Comparison of ENCODE assay signal across 20 mouse cellular contexts in the genomic region with DNA sequence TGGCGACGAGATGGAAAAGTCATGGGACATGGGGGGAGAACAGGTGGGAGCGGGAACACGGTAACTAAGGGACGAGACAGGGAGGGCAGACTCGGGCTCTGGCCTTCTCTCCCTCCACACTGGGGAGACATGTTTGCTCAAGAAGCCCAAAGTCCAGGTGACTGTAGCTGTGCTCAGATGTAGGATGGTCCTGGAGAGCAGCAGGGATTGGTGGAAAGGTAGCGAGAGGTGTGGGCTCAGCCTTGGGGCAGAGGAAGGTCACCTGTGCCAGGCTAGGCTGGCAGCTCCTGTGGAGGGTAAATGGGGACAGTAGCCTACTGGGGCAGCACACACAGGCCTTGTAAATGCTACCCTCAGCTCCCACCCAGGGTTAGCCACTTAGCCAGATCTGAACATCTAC. TPM values are rescaled to one million over a fixed set of nuclear protein-coding genes. Genes with fewer than 3 reads are reported as not detected.
DNase-seq lines count a peak whose midpoint lies in the region; ATAC-seq lines count a peak whose summit lies in the region.
"Had no signal": no experiment of that assay in that cellular context is flagged by ENCODE, and none has a peak within 500 bp of the region (broad histone marks: within the 10 kb centered on the region; RNA-seq: fewer than 3 reads in every experiment).

No protein-coding gene starts in this region.

- no peaks in the 10 kb centered on the region for H3K36me3 ChIP-seq in intestine, embryonic 15.5 days
- H3K36me3 ChIP-seq in intestine, embryonic 16.5 days (ENCODE audit: control insufficient read depth, insufficient read depth, low read length) = no peaks in the 10 kb centered on the region
- no peaks in the 10 kb centered on the region for H3K36me3 ChIP-seq in liver, embryonic 16.5 days (ENCODE audit: control insufficient read depth, insufficient read depth)

- H3K9me3 ChIP-seq in intestine, embryonic 15.5 days = no peaks in the 10 kb centered on the region
- H3K9me3 ChIP-seq in intestine, embryonic 16.5 days (ENCODE audit: control insufficient read depth, low read length) = no peaks in the 10 kb centered on the region
- no peaks in the 10 kb centered on the region for H3K9me3 ChIP-seq in liver, embryonic 16.5 days (replicated peaks; ENCODE audit: control insufficient read depth, low read length)
- H3K9me3 ChIP-seq: embryonic facial prominence, embryonic 13.5 days; heart, embryonic 10.5 days; hindbrain, embryonic 13.5 days; neural tube, embryonic 13.5 days had no signal

- no peak overlapping the region for H3K4me3 ChIP-seq in intestine, embryonic 15.5 days (replicated peaks)
- no peak overlapping the region for H3K4me3 ChIP-seq in intestine, embryonic 16.5 days (ENCODE audit: low read length)
- no peak overlapping the region for H3K4me3 ChIP-seq in liver, embryonic 16.5 days (ENCODE audit: low read depth, low read length)
- H3K4me3 ChIP-seq: embryonic facial prominence, embryonic 13.5 days; heart, embryonic 10.5 days; hindbrain, embryonic 13.5 days; left cerebral cortex, adult 2 months; megakaryocyte, embryonic 14.5 days; neural tube, embryonic 13.5 days had no signal

- H3K4me1 ChIP-seq in intestine, embryonic 15.5 days (replicated peaks) = no peaks in the 10 kb centered on the region
- no peaks in the 10 kb centered on the region; the same call in 1 of the 2 replicates for H3K4me1 ChIP-seq in intestine, embryonic 16.5 days (ENCODE audit: control insufficient read depth, insufficient read depth, low read length)
- peaks cover 5% of the 10 kb centered on the region for H3K4me1 ChIP-seq in liver, embryonic 16.5 days (ENCODE audit: control insufficient read depth, low read depth, low read length)
- H3K4me1 ChIP-seq: embryonic facial prominence, embryonic 13.5 days; neural tube, embryonic 13.5 days had no signal

- WGBS in intestine, embryonic 15.5 days = 65% methylated on average over 7 of the region's 7 CpGs
- 62% methylated on average over 7 of the region's 7 CpGs for WGBS in intestine, embryonic 16.5 days
- WGBS in liver, embryonic 16.5 days (ENCODE audit: insufficient replicate concordance) = 68% methylated on average over 7 of the region's 7 CpGs

- peak; percentile 24 for DNase-seq in liver
- no peak for DNase-seq in heart, postnatal 4 days
- DNase-seq in right cerebral cortex, adult 2 months (ENCODE audit: low spot score in 2 of 2) = no peak
- no peak for DNase-seq in layer of hippocampus, postnatal 36 days
- DNase-seq: adrenal gland, adult 2 months; cerebellum, adult 9-10 months; heart, postnatal 10 days; lung, adult 2 months; midbrain, embryonic 14.5 days; right cerebral cortex, postnatal 14 days had no signal

- H3K27me3 ChIP-seq in intestine, embryonic 15.5 days (replicated peaks) = no peaks in the 10 kb centered on the region
- H3K27me3 ChIP-seq in intestine, embryonic 16.5 days (replicated peaks; ENCODE audit: control insufficient read depth, insufficient read depth, low read length) = no peaks in the 10 kb centered on the region
- H3K27me3 ChIP-seq in liver, embryonic 16.5 days (ENCODE audit: control insufficient read depth, insufficient read depth, low read depth, low read length) = no peaks in the 10 kb centered on the region
- H3K27me3 ChIP-seq: embryonic facial prominence, embryonic 13.5 days; hindbrain, embryonic 13.5 days; neural tube, embryonic 13.5 days had no signal

- peak; percentile 75 for ATAC-seq in intestine, embryonic 15.5 days
- peak; percentile 82 for ATAC-seq in intestine, embryonic 16.5 days
- ATAC-seq in liver, embryonic 16.5 days (ENCODE audit: low read depth) = peak; percentile 84
- ATAC-seq: forebrain, embryonic 16.5 days had no signal

- no peak overlapping the region for H3K4me2 ChIP-seq in intestine, embryonic 15.5 days (replicated peaks)
- no peak overlapping the region for H3K4me2 ChIP-seq in intestine, embryonic 16.5 days (ENCODE audit: low read depth, low read length)
- no peak overlapping the region for H3K4me2 ChIP-seq in liver, embryonic 16.5 days (ENCODE audit: low read depth, low read length)
- H3K4me2 ChIP-seq: embryonic facial prominence, embryonic 13.5 days; hindbrain, embryonic 13.5 days; neural tube, embryonic 13.5 days had no signal

- no peak overlapping the region for H3K9ac ChIP-seq in intestine, embryonic 15.5 days
- no peak overlapping the region for H3K9ac ChIP-seq in intestine, embryonic 16.5 days (ENCODE audit: low read depth, low read length)
- no peak overlapping the region for H3K9ac ChIP-seq in liver, embryonic 16.5 days (ENCODE audit: low read depth, low read length)
- H3K9ac ChIP-seq: embryonic facial prominence, embryonic 13.5 days; neural tube, embryonic 13.5 days had no signal

- H3K27ac ChIP-seq in intestine, embryonic 15.5 days = no peak overlapping the region
- H3K27ac ChIP-seq in intestine, embryonic 16.5 days (ENCODE audit: low read length) = no peak overlapping the region
- peak overlapping the region; percentile 48; the same call in 1 of the 2 replicates for H3K27ac ChIP-seq in liver, embryonic 16.5 days (ENCODE audit: low read length)
- H3K27ac ChIP-seq: embryonic facial prominence, embryonic 13.5 days; hindbrain, embryonic 13.5 days; left cerebral cortex, adult 2 months; neural tube, embryonic 13.5 days had no signal

RNA-seq across cellular contexts. Expression of a gene that starts 47.2 kb away (rescaled TPM):
- 32.7 and 33.2 TPM in 2 replicates for polyA plus RNA-seq in intestine, embryonic 15.5 days (2015; fragmentation: Nextera tagmentation; extraction: Ambion mirVana)
- 27.6 and 28.9 TPM in 2 replicates for polyA plus RNA-seq in intestine, embryonic 16.5 days (2015; fragmentation: Nextera tagmentation; extraction: Ambion mirVana)
- 10.8 and 12.0 TPM in 2 replicates for polyA plus RNA-seq in liver, embryonic 16.5 days (2015; fragmentation: Nextera tagmentation; extraction: Ambion mirVana)
- 10 to 100 TPM; 25.8 to 26.0 TPM for total RNA-seq in heart, postnatal 4 days (2021)
- 10 to 100 TPM; 37.0 to 37.6 TPM for total RNA-seq in layer of hippocampus, postnatal 36 days (2021)
